Mouse (Mus musculus) cerebellum, adult 2 months (tissue): ENCODE data around the gene Syne3. TPM values are rescaled to one million over a fixed set of nuclear protein-coding genes. Genes with fewer than 3 reads are reported as not detected.
A peak's percentile ranks its signal among the peaks of the same experiment; 100 is the strongest.

Source experiments
- DNase-seq, 2 experiments: peaks; one replicate each; pipeline ENCODE4 v3.0.0; 2021
- H3K27ac ChIP-seq: fragments of 200-500 bp; 2 replicates; pipeline ENCODE4 v1.5.1; 2012; ENCODE audit warnings: low read length, control low read depth, inconsistent platforms; ENCODE audit not compliant: insufficient read depth
- H3K27me3 ChIP-seq: fragments of 200-500 bp; 2 replicates; pipeline ENCODE4 v1.6.1; 2012; ENCODE audit warnings: inconsistent platforms, mild to moderate bottlenecking, low read length, moderate library complexity; ENCODE audit not compliant: control insufficient read depth, insufficient read depth
- H3K4me1 ChIP-seq: fragments of 200-500 bp; 2 replicates; pipeline ENCODE4 v1.6.1; 2011; ENCODE audit warnings: low read length; ENCODE audit not compliant: control insufficient read depth, insufficient read depth
- H3K4me3 ChIP-seq: fragments of 200-500 bp; replicated peaks from 2 replicates; pipeline ENCODE3; 2011; ENCODE audit warnings: mild to moderate bottlenecking, low read depth, low read length, control low read depth; ENCODE audit not compliant: insufficient read depth
- CTCF ChIP-seq: fragments of 200-500 bp; IDR thresholded peaks from 2 replicates; pipeline ENCODE4 v1.5.1; 2011; ENCODE audit warnings: low read depth, mild to moderate bottlenecking, control low read depth, low read length, moderate library complexity, borderline replicate concordance; ENCODE audit not compliant: insufficient read depth
- POLR2A ChIP-seq: fragments of 200-500 bp; IDR thresholded peaks from 2 replicates; pipeline ENCODE4 v1.6.1; 2011; ENCODE audit warnings: low read length, control low read depth, borderline replicate concordance; ENCODE audit not compliant: insufficient read depth
- WGBS: fragments of 180-500 bp; shearing (Covaris S2); methylation state at CpG from one replicate; pipeline ENCODE4 v1.1.7; 2018; 5-methylcytosine and 5-hydroxymethylcytosine counted together
- polyA plus RNA-seq: library from polyadenylated mRNA; depleted of rRNA; stranded (reverse); fragments of >200 nt; gene quantifications from 2 replicates; pipeline ENCODE4 v1.2.3, GENCODE M21; 2012

The Syne3 gene
- polyA plus RNA-seq, 1 experiment, result 1.2 TPM

GRCm38 (mm10) chr12:105031081-105032058, 21.8 kb upstream of the Syne3 start:
- H3K27me3 ChIP-seq, result no peaks in the 10 kb centered on the region
- WGBS, result 3% methylated on average over 37 of the region's 37 CpGs
- 0 out of 2 replicates have a peak overlapping the region, but pooled peaks have one; percentile 36 for H3K27ac ChIP-seq
- peaks cover 15% of the 10 kb centered on the region for H3K4me1 ChIP-seq
- peak overlapping the region; percentile 85 for H3K4me3 ChIP-seq
- DNase-seq, result peak in 1 of 2 experiments; percentile 36
- no peak for TF ChIP-seq CTCF
- no peak for TF ChIP-seq POLR2A

- 73% methylated on average over 9 of the region's 9 CpGs for WGBS
- DNase-seq, result no peak
- TF ChIP-seq POLR2A, result no peak
- no peak for TF ChIP-seq CTCF
Measured at GRCm38 (mm10) chr12:105029890-105030289, 20.3 kb upstream of the Syne3 start.

GRCm38 (mm10) chr12:105027323-105027991, 17.8 kb upstream of the Syne3 start:
- H3K4me3 ChIP-seq, result no peak overlapping the region
- 44% methylated on average over 15 of the region's 15 CpGs for WGBS
- H3K27ac ChIP-seq, result no peak overlapping the region
- DNase-seq, result peak; percentile 35 to 41
- no peak for TF ChIP-seq POLR2A
- TF ChIP-seq CTCF, result peak; percentile 58
- no peaks in the 10 kb centered on the region for H3K4me1 ChIP-seq
- no peaks in the 10 kb centered on the region for H3K27me3 ChIP-seq

More at GRCm38 (mm10) chr12:105029890-105030289, 20.3 kb upstream of the Syne3 start:
- H3K27ac ChIP-seq, result no peak overlapping the region
- no peak overlapping the region for H3K4me3 ChIP-seq
- no peaks in the 10 kb centered on the region for H3K27me3 ChIP-seq
- peaks cover 8% of the 10 kb centered on the region for H3K4me1 ChIP-seq

- no peak overlapping the region for H3K27ac ChIP-seq
- WGBS, result 65% methylated on average over 10 of the region's 10 CpGs
- TF ChIP-seq POLR2A, result no peak
- no peak for TF ChIP-seq CTCF
- H3K4me1 ChIP-seq, result no peaks in the 10 kb centered on the region
- no peak for DNase-seq
- no peaks in the 10 kb centered on the region for H3K27me3 ChIP-seq
- no peak overlapping the region for H3K4me3 ChIP-seq
Measured at GRCm38 (mm10) chr12:105025947-105026586, 16.5 kb upstream of the Syne3 start.

- H3K27ac ChIP-seq, result no peak overlapping the region
- H3K4me3 ChIP-seq, result no peak overlapping the region
- H3K27me3 ChIP-seq, result no peaks in the 10 kb centered on the region
- no peaks in the 10 kb centered on the region for H3K4me1 ChIP-seq
- peak; percentile 52 to 64 for DNase-seq
- WGBS, result 51% methylated on average over 8 of the region's 8 CpGs
- peak; percentile 73 for TF ChIP-seq CTCF
- no peak for TF ChIP-seq POLR2A
Measured at GRCm38 (mm10) chr12:105025271-105025946, 15.8 kb upstream of the Syne3 start.

DNA sequence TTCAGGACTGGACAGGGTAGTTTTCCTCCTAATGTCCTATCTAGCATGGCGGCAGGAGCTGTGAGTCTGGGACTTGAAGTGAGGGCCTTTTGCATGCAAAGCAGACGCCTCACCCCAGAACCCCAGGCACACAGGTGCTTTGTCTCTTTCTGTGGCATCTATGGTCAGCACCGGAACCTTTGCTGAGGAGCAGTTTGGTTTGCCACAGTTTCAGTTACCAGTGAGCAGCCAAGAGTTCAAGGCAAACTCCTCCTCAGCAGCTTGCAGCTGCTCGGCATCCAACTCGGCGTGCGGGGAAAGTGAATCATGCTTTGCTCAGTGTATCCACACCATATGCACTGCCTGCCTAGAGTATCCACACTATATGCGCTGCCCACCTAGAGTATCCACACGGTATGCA, 13.2 kb upstream of the Syne3 start:
- Histone ChIP-seq H3K4me1 (no peaks in the 10 kb centered on the region), H3K4me3 (no peak overlapping the region), H3K27ac (no peak overlapping the region), H3K27me3 (no peaks in the 10 kb centered on the region)
- 99% methylated on average over 9 of the region's 9 CpGs for WGBS
- no peak for TF ChIP-seq CTCF
- no peak for TF ChIP-seq POLR2A
- no peak for DNase-seq

DNA sequence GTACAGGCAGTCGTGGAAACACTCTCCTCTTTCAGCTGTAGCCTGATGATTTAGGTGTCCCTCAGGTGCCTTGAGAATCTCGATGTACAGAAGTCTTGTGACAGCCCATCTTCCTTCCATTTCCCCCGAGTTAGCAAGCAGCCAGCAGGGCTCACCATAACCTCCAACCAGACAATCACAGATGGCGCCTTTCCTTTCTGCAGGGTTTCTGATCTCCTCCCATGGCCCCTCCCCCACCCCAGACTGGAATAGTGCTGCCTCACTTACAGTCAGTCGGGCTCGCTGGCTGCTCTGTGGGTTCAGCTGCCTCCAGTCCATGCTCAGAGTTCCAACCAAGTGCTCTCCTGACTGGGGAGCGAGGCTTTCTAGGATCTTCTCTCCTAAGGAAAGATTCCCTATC, 12.5 kb upstream of the Syne3 start:
- 58% methylated on average over 7 of the region's 7 CpGs for WGBS
- TF ChIP-seq POLR2A, result no peak
- no peak for TF ChIP-seq CTCF
- no peaks in the 10 kb centered on the region for H3K4me1 ChIP-seq
- no peaks in the 10 kb centered on the region for H3K27me3 ChIP-seq
- no peak for DNase-seq
- no peak overlapping the region for H3K4me3 ChIP-seq
- H3K27ac ChIP-seq, result no peak overlapping the region
